Mouse (Mus musculus) CH12.LX (cell line): ENCODE measurements at regions not wholly inside any gene's neighbourhood (a gene's known extent, or its start where the extent isn't known, plus 50 kb on each side); places are given as distances from the start of the nearest gene placed in this dataset.

ENCODE experiments used
- BHLHE40 ChIP-seq: IDR thresholded peaks from 2 replicates; pipeline ENCODE4 v1.6.1; 2011; ENCODE audit warnings: mild to moderate bottlenecking, low read depth, low read length, improper control_type of control experiment
- CHD1 ChIP-seq: IDR thresholded peaks from 2 replicates; pipeline ENCODE4 v1.6.1; 2012; ENCODE audit warnings: low read depth, low read length, improper control_type of control experiment, inconsistent platforms
- CHD2 ChIP-seq: IDR thresholded peaks from 2 replicates; pipeline ENCODE4 v1.6.1; 2011; ENCODE audit warnings: low read length, improper control_type of control experiment
- CTCF ChIP-seq, 2 experiments: IDR thresholded peaks in 1 of 2; conservative IDR thresholded peaks in 1 of 2; 2 replicates each; pipeline ENCODE4 v1.5.1; 2011 to 2012; ENCODE audit warnings: low read depth in 2 of 2, low read length in 2 of 2, improper control_type of control experiment in 1 of 2, inconsistent platforms in 1 of 2, mild to moderate bottlenecking in 1 of 2, moderate library complexity in 1 of 2
- ELF1 ChIP-seq: IDR thresholded peaks from 2 replicates; pipeline ENCODE4 v1.6.1; 2014; ENCODE audit warnings: low read depth, mild to moderate bottlenecking, inconsistent platforms, low read length, improper control_type of control experiment
- EP300 ChIP-seq: IDR thresholded peaks from 2 replicates; pipeline ENCODE4 v1.6.1; 2011; ENCODE audit warnings: low read length, improper control_type of control experiment
- MAX ChIP-seq: IDR thresholded peaks from 2 replicates; pipeline ENCODE4 v1.6.1; 2011; ENCODE audit warnings: low read length, improper control_type of control experiment
- MAZ ChIP-seq: IDR thresholded peaks from 2 replicates; pipeline ENCODE4 v1.6.1; 2012; ENCODE audit warnings: low read depth, mild to moderate bottlenecking, inconsistent platforms, low read length, improper control_type of control experiment, moderate library complexity
- NELFE ChIP-seq: IDR thresholded peaks from 2 replicates; pipeline ENCODE4 v1.6.1; 2011; ENCODE audit warnings: low read depth, low read length, improper control_type of control experiment
- POLR2A ChIP-seq: IDR thresholded peaks from 2 replicates; pipeline ENCODE4 v1.6.1; 2011; ENCODE audit warnings: low read depth, mild to moderate bottlenecking, improper control_type of control experiment, low read length
- POLR2AphosphoS2 ChIP-seq: IDR thresholded peaks from 2 replicates; pipeline ENCODE4 v1.6.1; 2011; ENCODE audit warnings: low read depth, low read length, improper control_type of control experiment
- RAD21 ChIP-seq: IDR thresholded peaks from 2 replicates; pipeline ENCODE4 v1.6.1; 2011; ENCODE audit warnings: low read depth, mild to moderate bottlenecking, low read length, improper control_type of control experiment, moderate library complexity
- TCF12 ChIP-seq: IDR thresholded peaks from 2 replicates; pipeline ENCODE4 v1.6.1; 2014; ENCODE audit warnings: low read depth, mild to moderate bottlenecking, inconsistent platforms, low read length, improper control_type of control experiment
- USF1 ChIP-seq: IDR thresholded peaks from 2 replicates; pipeline ENCODE4 v1.6.1; 2014; ENCODE audit warnings: low read depth, mild to moderate bottlenecking, inconsistent platforms, low read length, improper control_type of control experiment

DNA sequence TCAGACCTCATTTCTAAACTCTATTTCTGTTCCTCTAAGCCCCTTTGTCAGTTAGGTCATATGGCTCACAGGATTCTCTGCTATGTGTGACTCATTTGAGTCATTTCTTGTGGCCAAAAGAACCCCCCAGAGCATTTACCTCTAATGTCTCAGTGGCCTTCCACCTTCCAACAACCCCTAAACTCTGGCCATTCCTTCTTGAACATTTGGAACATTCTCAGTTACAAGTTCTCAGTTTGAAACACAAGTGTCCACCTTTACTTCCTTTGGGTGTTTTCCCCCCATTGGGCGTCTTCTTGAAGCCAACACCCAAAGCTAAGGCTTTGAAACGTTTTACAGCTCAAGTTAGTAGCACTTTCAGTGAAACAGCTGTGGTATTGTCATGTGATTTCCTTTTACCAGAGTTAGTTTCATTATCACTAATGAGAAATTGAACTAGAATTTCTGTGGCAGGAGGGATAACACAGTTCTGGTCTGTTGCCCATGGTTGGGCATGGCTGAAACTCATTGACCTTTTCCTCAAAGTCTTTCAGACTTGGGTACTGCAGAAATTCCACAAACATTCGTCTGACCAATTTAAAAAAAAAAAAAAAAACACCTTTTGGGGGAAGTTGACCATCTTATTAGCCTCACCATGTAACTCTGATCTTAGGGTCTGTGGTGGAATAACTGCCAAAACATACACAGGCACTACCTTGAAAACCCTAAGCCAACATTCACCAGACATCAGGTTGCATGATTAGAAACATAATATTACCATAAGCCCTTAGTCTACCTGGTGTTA lies 201.8 kb downstream of the Nfkbiz start:
- TF ChIP-seq TCF12: peak; percentile 92
- no peak for TF ChIP-seq CTCF (conservative IDR thresholded peaks at IDR 0.05 in 1 of 2, IDR thresholded peaks at IDR 0.05 in 1 of 2; ENCODE audit: low read depth in 2 of 2, low read length in 2 of 2)
- peak; percentile 96 for TF ChIP-seq EP300
- no peak for TF ChIP-seq NELFE
- peak; percentile 98 for TF ChIP-seq BHLHE40
- TF ChIP-seq MAZ: peak; percentile 95
- TF ChIP-seq MAX: peak; percentile 81
- TF ChIP-seq POLR2A: no peak
- TF ChIP-seq CHD1: 0 out of 2 replicates have a peak, but pooled peaks have one; percentile 69
- no peak for TF ChIP-seq POLR2AphosphoS2
- peak; percentile 28 for TF ChIP-seq RAD21
- peak; percentile 59 for TF ChIP-seq ELF1
- peak; percentile 91 for TF ChIP-seq CHD2
- TF ChIP-seq USF1: peak; percentile 74
